Mouse (Mus musculus): ENCODE measurements around the gene Rin3.

- TF ChIP-seq CTCF (IDR thresholded peaks at IDR 0.05; ENCODE audit: borderline replicate concordance, insufficient read depth, low read length), result no peak
- TF ChIP-seq POLR2A (IDR thresholded peaks at IDR 0.05; ENCODE audit: low read depth, low read length), result no peak
These were observed 2.9 kb downstream of the Rin3 start for GRCm38 (mm10) chr12:102285779-102286178.
